Mouse (Mus musculus) heart, embryonic 13.5 days (tissue): Measurements from ENCODE around the gene Klhl35. TPM values are rescaled to one million over a fixed set of nuclear protein-coding genes. Genes with fewer than 3 reads are reported as not detected.

Source experiments
- ATAC-seq: fragments of 200-750 bp; cut with Nextera tagmentation; 2 replicates; pipeline ENCODE4 v1.8.0; 2017; ENCODE audit warnings: moderate TSS enrichment; ENCODE audit not compliant: insufficient number of reproducible peaks, low FRiP score, low TSS enrichment; ENCODE audit errors: extremely low read depth
- H3K27ac ChIP-seq: fragments of 300-500 bp; sonication (generic); replicated peaks from 2 replicates; pipeline ENCODE4 v1.5.1; 2015; ENCODE audit warnings: moderate library complexity, mild to moderate bottlenecking, inconsistent platforms
- H3K27me3 ChIP-seq: fragments of 300-500 bp; sonication (generic); replicated peaks from 2 replicates; pipeline ENCODE4 v1.6.1; 2015; ENCODE audit warnings: mild to moderate bottlenecking, inconsistent platforms
- H3K36me3 ChIP-seq: fragments of 300-500 bp; sonication (generic); 2 replicates; pipeline ENCODE4 v1.6.1; 2015; ENCODE audit warnings: mild to moderate bottlenecking, inconsistent platforms
- H3K4me1 ChIP-seq: fragments of 300-500 bp; sonication (generic); 2 replicates; pipeline ENCODE4 v1.6.1; 2015; ENCODE audit warnings: inconsistent platforms
- H3K4me2 ChIP-seq: fragments of 300-500 bp; sonication (generic); 2 replicates; pipeline ENCODE4 v1.6.1; 2015; ENCODE audit warnings: inconsistent platforms, mild to moderate bottlenecking, moderate library complexity
- H3K4me3 ChIP-seq: fragments of 300-500 bp; sonication (generic); 2 replicates; pipeline ENCODE4 v1.5.1; 2015; ENCODE audit warnings: moderate library complexity, mild to moderate bottlenecking, inconsistent platforms
- H3K9ac ChIP-seq: fragments of 300-500 bp; sonication (generic); 2 replicates; pipeline ENCODE4 v1.6.1; 2015; ENCODE audit warnings: inconsistent platforms, mild to moderate bottlenecking, moderate library complexity
- H3K9me3 ChIP-seq: fragments of 300-500 bp; sonication (generic); 2 replicates; pipeline ENCODE4 v1.6.1; 2016; ENCODE audit warnings: inconsistent platforms
- WGBS: fragments of 180-500 bp; shearing (Covaris S2); methylation state at CpG from one replicate; pipeline ENCODE4 v1.1.7; 2015; ENCODE audit warnings: mixed read lengths; 5-methylcytosine and 5-hydroxymethylcytosine counted together
- polyA plus RNA-seq: library from polyadenylated mRNA; unstranded; fragments of >200 nt; fragmentation: Nextera tagmentation; extraction: Ambion mirVana; gene quantifications from 2 replicates; pipeline ENCODE4 v1.2.1, GENCODE M21; 2015

Klhl35 gene
- polyA plus RNA-seq = 0.45 and 0.84 TPM in 2 replicates

GRCm38 (mm10) chr7:99465811-99466210 is at the start of gene Klhl35:
TSS of gene Klhl35 (plus strand) at chr7:99466004.
- no peaks in the 10 kb centered on the region for H3K9me3 ChIP-seq
- peaks cover 50% of the 10 kb centered on the region for H3K4me1 ChIP-seq
- peak within 1 kb of the TSS; percentile 32 for H3K27ac ChIP-seq
- 0 out of 2 replicates have a peak within 1 kb of the TSS, but pooled peaks have one; percentile 9 for H3K4me3 ChIP-seq
- H3K9ac ChIP-seq = peak within 1 kb of the TSS; percentile 69
- H3K27me3 ChIP-seq = peaks cover 2% of the 10 kb centered on the region; the same call in 1 of the 2 replicates
- WGBS = 20% methylated on average over 8 of the region's 8 CpGs
- ATAC-seq = no peak
- H3K4me2 ChIP-seq = peak within 1 kb of the TSS; percentile 88
- peaks cover 15% of the 10 kb centered on the region for H3K36me3 ChIP-seq

- H3K9ac ChIP-seq = no peak overlapping the region
- no peak overlapping the region for H3K4me2 ChIP-seq
- H3K4me1 ChIP-seq = peaks cover 24% of the 10 kb centered on the region
- no peak overlapping the region for H3K27ac ChIP-seq
- H3K9me3 ChIP-seq = no peaks in the 10 kb centered on the region
- no peak for ATAC-seq
- H3K36me3 ChIP-seq = peaks cover 17% of the 10 kb centered on the region
- H3K4me3 ChIP-seq = no peak overlapping the region
- H3K27me3 ChIP-seq = no peaks in the 10 kb centered on the region
- 64% methylated on average over 3 of the region's 3 CpGs for WGBS
Measured at GRCm38 (mm10) chr7:99419311-99419710, 46.5 kb upstream of the Klhl35 start.

GRCm38 (mm10) chr7:99421006-99421405 is 44.8 kb upstream of the Klhl35 start:
- H3K9ac ChIP-seq = no peak overlapping the region
- peaks cover 26% of the 10 kb centered on the region for H3K4me1 ChIP-seq
- WGBS = 83% methylated on average over 6 of the region's 6 CpGs
- H3K36me3 ChIP-seq = peaks cover 6% of the 10 kb centered on the region
- no peak overlapping the region for H3K4me2 ChIP-seq
- ATAC-seq = no peak
- H3K4me3 ChIP-seq = no peak overlapping the region
- no peaks in the 10 kb centered on the region for H3K9me3 ChIP-seq
- H3K27ac ChIP-seq = no peak overlapping the region
- no peaks in the 10 kb centered on the region for H3K27me3 ChIP-seq

- ATAC-seq = no peak
- WGBS = 33% methylated on average over 8 of the region's 8 CpGs
- peaks cover 14% of the 10 kb centered on the region for H3K36me3 ChIP-seq
- H3K27me3 ChIP-seq = no peaks in the 10 kb centered on the region
- no peak overlapping the region for H3K4me2 ChIP-seq
- no peak overlapping the region for H3K4me3 ChIP-seq
- peak overlapping the region; percentile 54 for H3K9ac ChIP-seq
- peak overlapping the region; percentile 45; the same call in 1 of the 2 replicates for H3K27ac ChIP-seq
- peaks cover 31% of the 10 kb centered on the region for H3K4me1 ChIP-seq
- no peaks in the 10 kb centered on the region for H3K9me3 ChIP-seq
Measured at GRCm38 (mm10) chr7:99424538-99425155, 41.2 kb upstream of the Klhl35 start.

GRCm38 (mm10) chr7:99425706-99426105 is 40.1 kb upstream of the Klhl35 start:
- no peak overlapping the region for H3K4me2 ChIP-seq
- peaks cover 14% of the 10 kb centered on the region for H3K36me3 ChIP-seq
- no peak overlapping the region for H3K4me3 ChIP-seq
- ATAC-seq = no peak
- no peaks in the 10 kb centered on the region for H3K9me3 ChIP-seq
- 83% methylated on average over 4 of the region's 4 CpGs for WGBS
- no peak overlapping the region for H3K9ac ChIP-seq
- no peaks in the 10 kb centered on the region for H3K27me3 ChIP-seq
- peaks cover 34% of the 10 kb centered on the region for H3K4me1 ChIP-seq
- H3K27ac ChIP-seq = no peak overlapping the region

GRCm38 (mm10) chr7:99427031-99427430 is 38.8 kb upstream of the Klhl35 start:
- Histone ChIP-seq H3K4me2 (no peak overlapping the region), H3K36me3 (peaks cover 14% of the 10 kb centered on the region), H3K27me3 (no peaks in the 10 kb centered on the region), H3K27ac (no peak overlapping the region), H3K9me3 (no peaks in the 10 kb centered on the region), H3K4me3 (no peak overlapping the region), H3K9ac (no peak overlapping the region), H3K4me1 (peaks cover 36% of the 10 kb centered on the region)
- 70% methylated on average over 10 of the region's 10 CpGs for WGBS
- no peak for ATAC-seq

GRCm38 (mm10) chr7:99427987-99428386 is 37.8 kb upstream of the Klhl35 start:
- no peak overlapping the region for H3K9ac ChIP-seq
- WGBS = 84% methylated on average over 3 of the region's 3 CpGs
- no peak overlapping the region for H3K27ac ChIP-seq
- no peaks in the 10 kb centered on the region for H3K27me3 ChIP-seq
- H3K36me3 ChIP-seq = peaks cover 14% of the 10 kb centered on the region
- no peaks in the 10 kb centered on the region for H3K9me3 ChIP-seq
- no peak for ATAC-seq
- peaks cover 46% of the 10 kb centered on the region for H3K4me1 ChIP-seq
- H3K4me3 ChIP-seq = no peak overlapping the region
- no peak overlapping the region for H3K4me2 ChIP-seq

- no peak overlapping the region for H3K9ac ChIP-seq
- H3K4me2 ChIP-seq = no peak overlapping the region
- no peak for ATAC-seq
- no peaks in the 10 kb centered on the region for H3K9me3 ChIP-seq
- peaks cover 52% of the 10 kb centered on the region for H3K4me1 ChIP-seq
- no peak overlapping the region for H3K4me3 ChIP-seq
- no peaks in the 10 kb centered on the region for H3K27me3 ChIP-seq
- no peak overlapping the region for H3K27ac ChIP-seq
- peaks cover 14% of the 10 kb centered on the region for H3K36me3 ChIP-seq
- WGBS = 73% methylated on average over 5 of the region's 5 CpGs
Measured at GRCm38 (mm10) chr7:99428836-99429235, 37.0 kb upstream of the Klhl35 start.

GRCm38 (mm10) chr7:99429786-99430185 is 36.0 kb upstream of the Klhl35 start:
- no peaks in the 10 kb centered on the region for H3K9me3 ChIP-seq
- peaks cover 14% of the 10 kb centered on the region for H3K36me3 ChIP-seq
- no peak overlapping the region for H3K4me3 ChIP-seq
- no peak overlapping the region for H3K4me2 ChIP-seq
- H3K9ac ChIP-seq = no peak overlapping the region
- ATAC-seq = no peak
- H3K27ac ChIP-seq = no peak overlapping the region
- WGBS = 54% methylated on average over 6 of the region's 6 CpGs
- H3K4me1 ChIP-seq = peaks cover 53% of the 10 kb centered on the region
- no peaks in the 10 kb centered on the region for H3K27me3 ChIP-seq

GRCm38 (mm10) chr7:99430246-99430645 is 35.6 kb upstream of the Klhl35 start:
- Histone ChIP-seq H3K9me3 (no peaks in the 10 kb centered on the region), H3K4me2 (no peak overlapping the region), H3K27ac (no peak overlapping the region), H3K9ac (no peak overlapping the region), H3K36me3 (peaks cover 14% of the 10 kb centered on the region), H3K4me3 (no peak overlapping the region), H3K27me3 (no peaks in the 10 kb centered on the region), H3K4me1 (peaks cover 53% of the 10 kb centered on the region)
- 70% methylated on average over 11 of the region's 11 CpGs for WGBS
- ATAC-seq = no peak

- whole genome bisulfite sequencing = 44% methylated on average over 14 of the region's 14 CpGs
- no peak overlapping the region for H3K4me3 ChIP-seq
- H3K4me2 ChIP-seq = 0 out of 2 replicates have a peak overlapping the region, but pooled peaks have one; percentile 7
- no peak for ATAC-seq
- no peaks in the 10 kb centered on the region for H3K9me3 ChIP-seq
- H3K36me3 ChIP-seq = no peaks in the 10 kb centered on the region
- H3K27ac ChIP-seq = peak overlapping the region; percentile 73
- H3K9ac ChIP-seq = peak overlapping the region; percentile 52
- peaks cover 51% of the 10 kb centered on the region for H3K4me1 ChIP-seq
- H3K27me3 ChIP-seq = no peaks in the 10 kb centered on the region
Measured at GRCm38 (mm10) chr7:99432248-99432647, 33.6 kb upstream of the Klhl35 start.

GRCm38 (mm10) chr7:99432863-99433262 is 32.9 kb upstream of the Klhl35 start:
- no peak for ATAC-seq
- Histone ChIP-seq H3K27me3 (no peaks in the 10 kb centered on the region), H3K36me3 (no peaks in the 10 kb centered on the region), H3K9ac (peak overlapping the region; percentile 52), H3K27ac (peak overlapping the region; percentile 73), H3K4me3 (no peak overlapping the region), H3K4me2 (0 out of 2 replicates have a peak overlapping the region, but pooled peaks have one; percentile 7), H3K9me3 (no peaks in the 10 kb centered on the region), H3K4me1 (peaks cover 51% of the 10 kb centered on the region)
- WGBS = 71% methylated on average over 6 of the region's 6 CpGs
